Mouse (Mus musculus) layer of hippocampus, adult 18-20 months (tissue): ENCODE results near the gene AV320801. TPM values are rescaled to one million over a fixed set of nuclear protein-coding genes. Genes with fewer than 3 reads are reported as not detected.
"Not testable (repeated sequence)": the region's sequence is repeated elsewhere in the genome, so short reads cannot be mapped to it uniquely, and the experiment has no call there.

Source experiments
- DNase-seq, 2 experiments: peaks; one replicate each; pipeline ENCODE4 v3.0.0; 2022; ENCODE audit warnings: low spot score in 2 of 2
- long read RNA-seq: library from polyadenylated mRNA; stranded (forward); transcript quantifications from one replicate; pipeline ENCODE4 v2.0.0, GENCODE M21; 2021
- total RNA-seq, 2 experiments: library from RNA; stranded (reverse); gene quantifications; 2 replicates each; pipeline ENCODE4 v1.2.3; 2021

AV320801 gene
- total RNA-seq: not detected
- long read RNA-seq: 0 reads

GRCm38 (mm10) chrX:135494288-135494687 lies at the start of gene AV320801:
Gene AV320801 (plus strand): TSS chrX:135494588.
- not testable (repeated sequence) for DNase-seq

GRCm38 (mm10) chrX:135464160-135464559 lies 30.2 kb upstream of the AV320801 start:
- not testable (repeated sequence) for DNase-seq

- DNase-seq: not testable (repeated sequence)
These were observed 12.5 kb upstream of the AV320801 start for GRCm38 (mm10) chrX:135481902-135482301.

- DNase-seq: not testable (repeated sequence)
These were observed 11.2 kb upstream of the AV320801 start for GRCm38 (mm10) chrX:135483183-135483582.

Other genes with a start within 250 kb of the AV320801 start
- not detected for gene Pramel3, start 192.3 kb upstream of the AV320801 start, total RNA-seq
- gene Gm5128, start 121.3 kb upstream of the AV320801 start, total RNA-seq: not detected
- gene Gm7903, start 60.8 kb upstream of the AV320801 start, total RNA-seq: not detected
- gene Nxf7, start 104.2 kb downstream of the AV320801 start, total RNA-seq: not detected
- gene Prame, start 133.1 kb downstream of the AV320801 start, total RNA-seq: not detected
- gene Tcp11x2, start 199.2 kb downstream of the AV320801 start, total RNA-seq: not detected
- gene Tmsb15a, start 230.7 kb downstream of the AV320801 start, total RNA-seq: not detected
- gene Armcx5, start 248.1 kb downstream of the AV320801 start, total RNA-seq: 10 to 100 TPM; 24.1 to 25.4 TPM
- 100 to 1,000 TPM; 321 to 325 TPM for gene Gprasp1, start 248.1 kb downstream of the AV320801 start, total RNA-seq